Mouse (Mus musculus) yolk sac, embryonic 10.5 days (tissue): Measurements from ENCODE around the gene Stpg2.

ENCODE experiments used
- DNase-seq: peaks from one replicate; pipeline ENCODE4 v3.0.0-alpha.2; 2017; ENCODE audit warnings: low spot score

Gene Stpg2

DNA sequence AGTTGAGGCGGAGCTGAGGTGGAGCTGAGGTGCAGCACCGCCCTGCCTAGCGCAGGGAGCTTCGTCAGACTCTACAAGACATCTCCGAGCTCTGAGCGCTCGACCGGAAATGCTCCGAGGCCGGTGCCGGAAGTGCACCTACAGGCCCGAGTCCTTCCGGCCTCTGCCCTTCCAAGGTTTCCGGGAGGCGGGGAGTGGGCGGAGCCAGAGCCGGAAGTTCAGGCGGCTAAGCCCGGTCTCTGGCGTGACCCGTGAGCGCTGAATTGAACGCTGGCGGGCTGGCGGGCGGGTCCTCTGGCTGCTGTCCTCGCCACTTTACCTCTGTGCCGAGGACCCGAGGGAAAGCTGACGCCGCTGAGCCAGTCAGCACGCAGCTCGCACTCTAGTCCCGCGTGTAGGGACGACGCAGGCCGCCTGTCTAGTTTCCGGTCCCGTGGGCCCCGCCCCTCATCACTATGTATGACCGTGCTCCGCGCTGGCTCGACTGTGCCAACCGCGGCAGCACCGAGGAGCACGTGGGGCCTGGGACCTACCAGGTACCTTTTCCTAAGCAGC lies at the start of gene Stpg2:
Stpg2 (plus strand) TSS at position 251 of the 555 bp plus-strand sequence.
- peak; percentile 90 for DNase-seq

DNA sequence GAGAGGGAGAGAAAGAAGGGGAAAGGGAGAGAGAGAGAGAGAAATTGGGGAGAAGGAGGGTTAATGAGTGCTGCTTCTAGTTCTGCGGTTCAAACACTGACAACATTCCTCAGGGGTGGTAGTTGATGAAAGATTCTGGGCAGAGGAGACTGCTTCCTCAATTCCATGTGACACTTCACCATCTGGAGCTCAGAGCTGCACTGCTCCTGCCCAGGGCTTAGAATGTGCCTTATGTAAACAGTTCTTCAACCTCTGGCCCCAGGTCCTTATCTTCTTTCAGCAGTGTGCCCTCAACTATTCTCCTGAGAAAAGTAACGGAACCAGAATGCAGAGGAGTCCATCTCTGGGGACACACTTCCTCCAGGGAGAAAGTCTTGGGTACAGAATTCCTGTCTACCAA lies 43.3 kb upstream of the Stpg2 start:
- DNase-seq: peak; percentile 47

DNA sequence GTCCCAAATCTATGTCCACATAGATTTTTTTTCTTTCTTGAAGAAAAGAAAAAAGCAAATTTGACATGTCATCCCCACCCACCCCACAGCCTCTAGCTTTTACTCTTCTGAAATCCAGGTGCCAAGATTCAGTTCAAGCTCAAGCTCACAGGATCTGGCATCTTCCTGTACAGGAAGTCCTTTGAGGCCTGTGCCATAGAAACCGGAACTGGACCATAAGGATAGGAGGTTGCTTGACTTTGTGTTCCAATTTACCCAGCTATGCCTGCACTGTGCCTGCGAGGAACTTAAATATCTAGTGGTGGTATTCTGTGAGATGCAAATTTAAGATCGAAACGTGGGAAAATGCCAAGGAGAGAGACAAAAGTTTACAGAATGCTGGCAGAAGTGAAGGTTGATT lies 42.8 kb upstream of the Stpg2 start:
- DNase-seq: no peak

DNA sequence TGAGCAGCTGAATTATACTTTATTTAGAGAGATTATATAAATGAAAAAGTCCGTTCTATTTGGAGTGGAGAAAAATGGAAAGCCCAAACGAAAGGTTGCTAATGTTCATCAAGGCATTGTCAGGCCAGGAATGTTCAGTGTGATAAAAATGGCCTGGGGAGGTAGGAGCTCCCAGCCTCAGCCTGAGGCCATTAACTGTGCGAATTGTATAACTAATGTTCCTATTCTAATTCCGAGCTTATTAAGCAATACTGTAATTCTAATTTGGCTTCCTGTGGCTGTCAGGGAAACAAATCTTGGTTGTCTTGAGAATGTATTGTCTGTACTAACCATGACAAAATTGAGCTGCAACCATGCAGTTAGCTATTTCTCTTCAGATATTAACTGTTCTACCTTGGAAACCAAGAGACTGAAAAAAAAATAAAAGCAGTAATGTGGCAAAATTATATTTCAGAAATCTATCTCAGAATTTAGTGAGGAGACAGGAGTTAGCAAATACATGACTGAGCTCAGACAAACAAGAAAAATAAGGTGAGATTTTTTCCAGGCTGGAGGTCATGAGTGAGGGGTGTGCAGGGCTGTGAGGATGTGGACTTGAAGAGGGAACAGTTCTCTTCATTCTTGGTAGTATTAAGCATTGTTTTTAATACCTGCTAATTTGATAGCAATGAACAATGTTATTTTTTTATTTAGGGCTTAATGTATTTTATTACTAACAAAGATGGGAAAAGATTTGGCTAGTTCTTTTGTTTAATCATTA lies 36.8 kb upstream of the Stpg2 start:
- no peak for DNase-seq

DNA sequence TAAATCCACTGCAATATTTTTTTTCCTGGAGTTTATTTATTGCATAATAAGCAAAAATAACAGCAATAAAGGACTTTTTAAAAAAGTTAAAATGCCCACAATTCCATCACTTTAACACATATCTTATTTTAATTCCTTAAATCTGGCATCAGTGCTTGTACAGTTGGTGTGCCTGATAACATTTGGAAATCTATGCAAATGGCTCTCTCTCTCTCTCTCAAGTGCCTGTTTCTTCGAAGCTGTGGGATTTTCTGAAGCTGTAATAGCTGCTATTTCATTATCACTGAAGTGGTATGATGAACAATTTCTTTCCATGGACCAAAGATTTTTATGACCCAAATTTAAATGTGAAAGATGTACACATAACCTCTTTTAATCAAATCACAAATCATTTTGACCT lies 35.8 kb upstream of the Stpg2 start:
- no peak for DNase-seq

DNA sequence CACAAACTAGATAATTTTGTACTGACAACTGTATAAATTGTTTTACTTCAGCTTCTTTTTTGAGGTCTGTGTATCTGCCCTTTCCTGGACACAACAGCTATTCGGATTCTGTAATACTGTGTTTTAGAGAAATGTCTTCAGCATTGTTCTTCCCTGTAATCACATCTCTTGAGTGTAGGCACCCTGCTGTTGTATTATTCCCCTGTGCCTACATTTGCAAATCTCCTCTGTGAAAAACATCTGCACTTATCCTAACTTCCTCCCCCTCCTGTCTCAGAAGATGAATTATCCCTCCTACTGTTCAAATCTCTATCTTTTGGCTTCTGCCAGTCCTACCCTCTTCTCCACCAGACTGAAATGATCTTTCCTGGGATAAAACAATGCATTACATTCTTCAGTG lies 28.6 kb upstream of the Stpg2 start:
- DNase-seq: no peak

DNA sequence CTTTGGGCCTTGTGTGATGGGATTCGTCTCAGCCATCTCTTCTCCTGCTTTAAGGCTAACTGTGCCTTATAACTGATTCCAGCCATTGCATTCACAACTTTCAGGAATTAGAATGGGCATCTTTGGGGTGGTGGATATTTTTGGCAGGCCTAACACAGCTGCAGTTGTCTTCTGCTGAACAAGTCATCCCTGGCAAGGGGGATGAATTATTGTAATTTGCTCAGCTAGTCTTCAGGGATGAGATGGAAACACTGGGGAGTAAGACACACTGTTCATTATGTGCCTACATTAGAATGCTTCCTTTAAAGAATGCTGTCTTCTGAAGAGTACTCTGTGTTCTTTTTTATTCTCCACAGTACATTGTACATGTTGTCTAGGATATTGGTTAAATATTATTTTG lies 14.0 kb upstream of the Stpg2 start:
- DNase-seq: no peak

DNA sequence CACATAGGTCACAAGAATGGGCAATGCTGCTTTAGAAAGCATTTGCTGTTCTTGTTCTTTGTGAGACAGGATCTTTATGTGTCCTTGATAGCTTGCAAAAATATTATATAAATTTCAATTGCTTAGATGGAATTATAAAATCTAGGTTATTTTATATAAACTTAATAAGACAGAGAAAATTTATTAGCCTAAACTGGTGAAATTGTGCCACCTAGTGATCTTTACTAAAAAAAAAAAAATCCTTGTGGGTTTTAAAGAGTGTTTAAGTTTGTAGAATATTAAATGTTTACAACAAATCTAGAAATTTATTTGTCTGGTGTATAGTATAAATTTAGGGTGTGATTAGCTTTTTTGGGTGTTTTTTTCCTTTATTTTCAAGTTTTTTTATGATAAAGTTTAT lies 11.6 kb upstream of the Stpg2 start:
- no peak for DNase-seq

DNA sequence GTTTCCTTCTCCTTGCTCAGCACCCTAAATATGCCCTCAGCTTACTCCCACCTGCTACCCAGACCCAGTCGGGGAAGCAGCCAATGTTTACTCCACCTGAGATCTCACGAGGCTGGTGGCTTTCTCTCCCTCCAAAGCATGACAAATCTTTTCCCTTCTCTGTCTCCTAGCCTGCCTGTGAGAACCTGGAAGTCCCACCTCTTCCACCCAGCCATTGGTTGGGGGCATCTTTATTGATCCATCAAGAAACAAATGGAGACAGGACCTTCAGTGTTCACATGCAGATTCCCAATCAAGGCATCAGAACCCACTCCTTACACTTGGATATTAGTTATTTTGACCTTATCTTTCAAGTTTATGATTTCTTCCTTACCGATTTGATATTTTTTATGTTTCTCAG lies 7.1 kb upstream of the Stpg2 start:
- no peak for DNase-seq

DNA sequence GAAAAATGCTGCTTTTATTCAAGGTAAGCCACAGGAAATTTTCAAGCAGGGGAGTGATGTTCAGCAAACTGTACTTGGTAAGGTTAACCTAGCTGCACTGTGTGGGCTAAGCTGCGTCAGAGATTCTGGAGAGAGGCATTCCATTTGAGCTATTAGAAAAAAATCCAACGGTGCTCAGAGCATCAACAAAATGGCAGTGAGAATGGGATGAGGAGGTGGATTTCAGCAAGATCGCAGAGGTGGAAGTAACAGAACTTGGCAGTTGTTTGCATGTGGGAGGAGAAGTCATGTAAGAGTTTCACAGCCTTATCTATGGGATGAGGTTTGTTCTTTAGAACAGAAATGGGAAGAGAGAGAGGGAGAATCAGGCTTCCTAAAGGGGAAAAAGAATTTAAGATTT lies 5.2 kb upstream of the Stpg2 start:
- DNase-seq: no peak

DNA sequence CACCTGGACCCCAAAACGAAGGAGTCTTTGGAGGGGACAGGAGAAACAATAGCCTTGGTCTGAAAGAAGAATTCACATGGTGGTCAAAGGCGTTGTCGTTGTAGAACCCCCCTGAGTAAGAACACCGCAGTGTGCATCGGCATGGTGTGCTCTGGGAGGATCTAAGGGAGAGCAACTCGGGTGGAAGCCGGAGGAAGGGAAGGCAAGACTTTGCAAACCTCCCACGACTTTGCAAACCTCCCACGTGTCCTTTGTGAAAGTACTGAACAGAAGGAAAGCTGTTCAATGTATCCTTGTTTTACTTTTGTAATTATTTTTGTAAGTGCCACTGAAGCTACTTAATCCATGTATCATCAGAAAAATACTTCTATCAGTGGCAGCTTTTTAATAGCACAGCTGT lies 11.5 kb downstream of the Stpg2 start:
- DNase-seq: no peak

DNA sequence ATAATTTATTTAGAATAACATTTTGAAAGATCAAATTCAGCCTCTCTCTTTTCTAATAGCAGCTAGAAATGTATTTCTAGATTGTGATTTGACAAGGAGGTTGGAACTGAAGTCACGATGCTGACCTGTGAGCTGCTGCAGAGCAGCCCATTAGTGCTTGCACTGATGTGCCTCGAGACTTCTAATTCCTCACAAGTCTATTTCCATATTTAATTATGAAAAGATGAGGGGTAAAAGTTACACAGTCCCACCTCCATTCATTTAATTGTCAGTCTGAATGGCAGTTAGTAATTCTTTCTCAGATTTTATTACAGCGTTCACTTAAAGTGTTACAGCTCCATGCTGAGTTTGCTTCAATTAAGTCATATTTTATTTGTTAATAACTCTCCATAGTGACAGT lies 19.6 kb downstream of the Stpg2 start:
- no peak for DNase-seq

DNA sequence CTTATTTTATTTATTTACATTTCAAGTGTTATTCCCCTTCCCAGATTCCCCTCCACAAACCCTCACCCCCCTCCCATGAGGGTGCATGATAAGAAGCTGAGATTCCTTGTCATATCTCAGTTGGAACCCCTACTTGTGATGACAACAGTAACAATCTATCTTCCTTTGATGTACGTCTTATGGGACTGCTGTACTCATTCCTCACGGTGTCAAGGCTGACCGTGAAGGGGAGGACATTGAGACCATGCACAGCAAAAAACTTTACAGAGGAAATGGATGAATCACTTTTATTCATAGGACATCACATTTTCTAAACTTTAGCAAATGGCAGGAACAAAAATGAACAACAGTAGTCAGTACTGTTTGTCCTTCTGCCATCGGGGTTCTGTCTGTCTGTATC lies 21.3 kb downstream of the Stpg2 start:
- no peak for DNase-seq

DNA sequence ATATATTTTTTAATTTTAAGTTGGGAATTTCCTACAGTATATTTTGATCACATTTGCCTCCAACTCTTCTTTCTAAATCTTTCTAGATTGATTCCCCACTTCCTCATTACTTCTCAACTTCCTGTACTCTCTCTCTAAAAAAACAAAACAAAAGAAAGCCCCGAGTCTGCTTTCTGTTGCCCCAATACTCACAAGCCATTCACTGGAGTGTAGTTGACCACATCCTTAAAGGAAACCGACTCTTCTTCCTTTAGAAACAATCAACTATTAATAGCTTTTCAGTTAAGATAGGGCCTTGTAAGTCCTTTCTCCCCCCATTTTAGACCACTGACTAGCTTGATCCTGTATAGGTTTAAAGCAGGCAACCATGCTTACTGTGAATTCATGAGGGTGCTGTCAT lies 39.7 kb downstream of the Stpg2 start:
- no peak for DNase-seq

DNA sequence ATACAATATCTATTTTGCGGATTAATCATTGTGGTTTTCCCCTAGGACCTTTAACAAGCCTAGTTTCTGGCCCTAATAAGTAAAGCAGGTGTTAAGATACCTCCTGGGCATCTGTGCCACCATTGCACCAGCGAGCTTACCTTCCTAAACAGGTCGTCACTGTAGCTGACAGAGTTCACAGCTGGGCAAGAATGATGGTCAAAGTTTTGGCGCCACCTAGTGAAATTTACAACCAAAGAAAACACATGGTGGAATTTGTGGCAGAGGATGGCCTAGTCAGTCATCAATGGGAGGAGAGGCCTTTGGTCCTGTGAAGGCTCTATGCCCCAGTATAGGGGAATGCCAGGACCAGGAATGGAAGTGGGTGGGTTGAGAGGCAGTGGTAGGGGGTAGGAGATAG lies 41.0 kb downstream of the Stpg2 start:
- no peak for DNase-seq

DNA sequence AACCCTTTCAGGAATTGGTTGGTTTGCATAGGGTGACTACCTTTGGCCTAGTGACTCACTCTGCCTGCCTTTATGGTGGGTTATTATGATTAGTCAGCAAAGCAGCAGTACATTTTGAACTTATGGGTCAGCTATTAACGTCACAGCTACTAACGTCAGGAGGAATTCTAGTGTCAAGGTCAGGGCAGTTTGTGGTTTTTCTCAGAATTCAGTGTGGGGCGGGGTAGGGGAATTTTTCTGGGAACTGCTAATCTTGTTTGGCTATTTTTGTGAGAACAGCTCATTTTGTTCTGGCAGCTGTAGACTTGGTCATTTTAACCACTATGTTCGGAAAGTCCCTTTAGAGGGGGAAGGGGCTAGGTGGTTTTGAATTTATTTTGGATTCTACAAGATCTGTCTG lies 56.9 kb downstream of the Stpg2 start:
- DNase-seq: peak; percentile 16

DNA sequence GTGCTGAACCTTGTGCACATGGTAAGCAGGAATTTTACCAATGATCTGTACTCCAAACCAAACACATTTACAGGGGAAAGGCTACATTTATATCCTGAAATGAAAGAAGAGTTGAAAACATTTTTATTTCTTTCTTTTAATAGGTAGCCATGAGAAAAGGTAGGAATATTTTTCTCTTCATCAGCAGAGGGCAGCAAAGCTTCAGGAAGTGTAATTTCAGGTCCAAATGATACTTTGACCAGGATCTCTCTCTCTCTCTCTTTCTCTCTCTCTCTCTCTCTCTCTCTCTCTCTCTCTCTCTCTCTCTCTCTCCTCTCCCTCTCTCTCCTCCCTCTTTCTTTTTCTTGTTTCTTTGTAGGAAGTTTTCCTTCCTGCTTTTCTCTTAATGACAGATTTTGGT lies 92.4 kb downstream of the Stpg2 start:
- DNase-seq: no peak

DNA sequence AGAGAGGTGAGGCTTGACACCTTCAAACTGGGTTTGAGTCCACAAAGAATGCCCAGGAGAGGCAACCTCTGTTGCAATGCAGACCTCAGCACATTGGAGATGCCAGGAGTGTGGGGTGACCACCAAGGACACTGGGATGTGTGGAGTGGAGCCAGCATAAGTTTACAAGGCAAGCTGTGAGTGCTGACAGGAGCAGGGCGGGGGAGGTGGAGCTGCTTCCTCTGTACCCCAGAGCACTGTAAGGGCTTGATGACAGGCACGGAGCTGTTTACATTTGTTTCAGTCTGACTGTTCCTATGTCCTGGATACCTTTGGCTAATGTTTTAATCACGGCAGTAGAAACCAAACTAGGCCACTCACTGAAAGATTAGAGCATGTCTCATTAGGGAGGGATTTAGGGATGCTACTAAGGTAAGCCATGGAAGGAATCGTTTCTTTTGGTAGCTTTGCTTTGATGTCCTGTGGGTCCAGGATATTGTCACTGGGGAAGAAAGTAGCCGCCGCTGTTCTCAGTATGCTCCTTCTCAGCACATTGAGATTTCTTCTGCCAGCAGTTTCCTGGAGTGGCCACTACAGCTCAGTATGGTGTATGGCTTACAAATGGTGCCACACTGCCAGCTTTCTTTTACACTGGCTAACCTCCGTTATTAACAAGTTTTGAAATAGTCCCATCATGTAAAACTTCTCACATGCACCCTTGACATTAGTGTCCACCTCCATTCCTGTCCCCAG lies 102.8 kb downstream of the Stpg2 start:
- DNase-seq: no peak

DNA sequence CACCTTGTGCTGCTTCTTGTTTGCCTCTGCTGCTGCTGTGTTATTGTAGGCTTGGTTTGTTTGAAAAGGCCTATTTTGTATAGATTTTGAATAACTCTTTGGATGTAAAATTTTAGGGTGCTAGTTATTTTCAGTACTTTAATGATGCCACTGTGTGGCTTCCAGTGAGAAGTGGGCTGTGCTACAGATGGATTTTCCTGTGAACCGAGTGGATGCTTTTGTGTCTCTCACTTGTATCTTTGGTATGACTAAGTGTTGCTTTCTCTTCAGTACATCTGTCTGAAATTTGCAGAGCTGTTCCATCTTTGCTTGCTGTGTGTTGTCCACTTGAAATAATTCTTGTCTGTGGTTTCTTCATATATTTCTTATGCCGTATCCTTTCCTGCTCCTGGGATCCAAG lies 106.2 kb downstream of the Stpg2 start:
- DNase-seq: no peak

DNA sequence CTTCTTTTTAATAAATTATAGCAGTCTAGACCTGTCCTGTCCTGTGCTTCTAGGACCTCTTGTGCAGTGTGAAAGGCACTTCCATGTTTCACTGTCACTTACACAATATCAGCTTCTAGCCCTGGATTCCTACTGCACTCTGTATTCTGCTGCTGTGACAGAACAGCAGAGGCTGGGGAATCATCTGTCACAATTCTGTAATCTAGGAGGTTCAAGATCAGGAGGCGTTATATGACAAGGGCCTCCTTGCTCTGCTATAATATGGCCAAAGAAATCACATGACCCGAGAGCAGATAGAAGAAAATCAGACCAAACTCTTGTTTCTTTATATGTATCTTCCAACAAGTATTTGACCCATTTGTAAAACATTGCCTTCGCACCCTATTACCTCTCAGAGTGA lies 175.0 kb downstream of the Stpg2 start:
- DNase-seq: no peak

DNA sequence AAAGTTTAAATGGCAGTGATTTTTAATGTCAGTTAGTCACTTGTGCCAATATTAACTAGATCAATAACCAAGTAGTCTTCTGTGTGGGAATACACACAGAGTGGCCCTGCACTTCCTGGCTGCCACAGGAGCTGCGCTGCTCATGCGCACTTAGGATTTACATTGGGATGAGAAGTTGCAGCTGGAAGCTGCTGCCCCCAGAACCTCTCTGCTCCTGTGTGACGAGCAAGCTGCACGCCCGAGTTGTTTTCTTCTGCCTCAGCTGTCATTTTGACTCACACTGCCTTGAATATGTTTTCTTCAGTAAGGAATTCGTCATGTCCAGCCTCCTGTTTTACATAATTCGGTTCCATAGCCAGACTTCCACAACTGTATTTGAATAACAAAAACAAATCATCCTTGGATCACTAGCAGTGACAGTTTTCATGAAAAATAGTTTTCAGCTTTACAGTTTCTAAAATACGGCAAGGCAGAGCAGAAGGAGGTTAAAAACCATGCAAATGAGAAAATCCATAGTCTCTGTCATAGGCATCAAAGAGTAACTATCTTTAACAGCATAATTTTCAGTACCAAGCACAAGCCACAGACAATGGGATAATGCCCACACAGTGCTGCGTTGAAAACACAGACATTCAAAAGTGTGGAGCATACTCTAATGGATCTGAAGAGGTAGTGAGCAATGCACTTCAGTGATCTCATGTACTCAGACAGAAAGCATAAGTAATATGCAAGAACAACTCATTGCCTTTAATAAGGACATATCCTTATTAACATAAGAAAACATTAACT lies 191.8 kb downstream of the Stpg2 start:
- no peak for DNase-seq

DNA sequence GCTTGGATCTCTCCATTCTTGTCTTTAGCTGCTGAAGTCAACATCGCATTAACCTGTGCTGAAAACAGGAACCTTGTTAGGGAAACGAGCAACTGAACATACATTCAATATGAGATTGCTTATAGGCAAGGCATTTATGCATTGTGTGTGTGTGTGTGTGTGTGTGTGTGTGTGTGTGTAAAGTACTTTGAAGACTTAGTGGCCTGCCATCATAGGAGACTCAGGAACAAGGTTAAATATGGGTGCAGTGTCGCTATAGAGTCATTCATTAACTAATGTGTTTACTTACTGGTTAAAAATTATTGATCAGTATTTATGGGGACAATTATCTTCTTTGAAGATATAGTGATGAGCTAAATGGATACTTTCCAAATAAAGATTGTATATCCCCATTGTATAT lies 199.2 kb downstream of the Stpg2 start:
- no peak for DNase-seq

DNA sequence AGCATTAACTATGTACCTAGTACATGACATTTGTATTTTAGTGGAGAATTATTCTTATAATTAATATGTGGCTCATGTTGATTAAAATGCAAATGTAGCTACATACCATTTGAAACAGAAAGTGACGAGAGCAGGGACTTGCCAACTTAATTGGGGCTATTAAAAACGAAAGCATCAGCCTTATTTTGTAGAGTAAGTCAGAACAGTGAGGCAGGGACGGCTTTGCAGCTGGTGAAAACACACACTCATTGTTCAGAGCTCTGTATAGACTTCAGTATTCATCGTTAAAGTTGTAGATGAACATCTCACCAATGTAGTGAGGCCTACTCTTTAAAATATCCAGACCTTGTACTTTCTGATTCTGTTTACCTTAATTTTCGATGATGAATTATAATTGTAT lies 213.6 kb downstream of the Stpg2 start:
- DNase-seq: no peak
